Mouse (Mus musculus) heart, embryonic 12.5 days (tissue): Measurements from ENCODE around the gene Alkbh4. TPM values are rescaled to one million over a fixed set of nuclear protein-coding genes. Genes with fewer than 3 reads are reported as not detected.

Experiments used
- ATAC-seq: fragments of 200-750 bp; cut with Nextera tagmentation; 2 replicates; pipeline ENCODE4 v1.8.0; 2017; ENCODE audit warnings: moderate TSS enrichment, moderate library complexity; ENCODE audit not compliant: insufficient number of reproducible peaks, low FRiP score
- H3K27ac ChIP-seq: fragments of 300-500 bp; sonication (generic); 2 replicates; pipeline ENCODE4 v1.5.1; 2016; ENCODE audit warnings: mild to moderate bottlenecking, moderate library complexity; ENCODE audit not compliant: poor library complexity, severe bottlenecking
- H3K27me3 ChIP-seq: fragments of 300-500 bp; sonication (generic); replicated peaks from 2 replicates; pipeline ENCODE4 v1.6.1; 2016; ENCODE audit warnings: mild to moderate bottlenecking, moderate library complexity
- H3K36me3 ChIP-seq: fragments of 300-500 bp; sonication (generic); 2 replicates; pipeline ENCODE4 v1.6.1; 2016; ENCODE audit warnings: mild to moderate bottlenecking, moderate library complexity
- H3K4me1 ChIP-seq: fragments of 300-500 bp; sonication (generic); replicated peaks from 2 replicates; pipeline ENCODE4 v1.6.1; 2016; ENCODE audit warnings: mild to moderate bottlenecking
- H3K4me2 ChIP-seq: fragments of 300-500 bp; sonication (generic); 2 replicates; pipeline ENCODE4 v1.6.1; 2016; ENCODE audit warnings: mild to moderate bottlenecking, moderate library complexity
- H3K4me3 ChIP-seq: fragments of 300-500 bp; sonication (generic); 2 replicates; pipeline ENCODE4 v1.5.1; 2016; ENCODE audit warnings: mild to moderate bottlenecking
- H3K9ac ChIP-seq: fragments of 300-500 bp; sonication (generic); 2 replicates; pipeline ENCODE4 v1.6.1; 2016; ENCODE audit warnings: mild to moderate bottlenecking, moderate library complexity
- H3K9me3 ChIP-seq: fragments of 300-500 bp; sonication (generic); replicated peaks from 2 replicates; pipeline ENCODE4 v1.6.1; 2016; ENCODE audit warnings: mild to moderate bottlenecking, moderate library complexity
- WGBS: fragments of 180-500 bp; shearing (Covaris S2); methylation state at CpG from one replicate; pipeline ENCODE4 v1.1.7; 2016; 5-methylcytosine and 5-hydroxymethylcytosine counted together
- polyA plus RNA-seq: library from polyadenylated mRNA; unstranded; fragments of >200 nt; fragmentation: Nextera tagmentation; extraction: Ambion mirVana; gene quantifications from 2 replicates; pipeline ENCODE4 v1.2.1, GENCODE M21; 2016

The Alkbh4 gene
- polyA plus RNA-seq, 1 experiment from 2014 or later: 14.4 TPM

GRCm38 (mm10) chr5:136168071-136168470, 32.1 kb downstream of the Alkbh4 start:
- Histone ChIP-seq H3K27ac (no peak overlapping the region), H3K27me3 (no peaks in the 10 kb centered on the region), H3K36me3 (no peaks in the 10 kb centered on the region), H3K9ac (no peak overlapping the region), H3K4me3 (no peak overlapping the region), H3K4me2 (no peak overlapping the region), H3K4me1 (peaks cover 5% of the 10 kb centered on the region), H3K9me3 (peaks cover 7% of the 10 kb centered on the region)
- no peak for ATAC-seq
- 89% methylated on average over 3 of the region's 3 CpGs for WGBS

GRCm38 (mm10) chr5:136169626-136170511, 33.9 kb downstream of the Alkbh4 start:
- H3K4me1 ChIP-seq: peaks cover 5% of the 10 kb centered on the region
- ATAC-seq: peak; percentile 49
- H3K9me3 ChIP-seq: peaks cover 7% of the 10 kb centered on the region
- no peaks in the 10 kb centered on the region for H3K36me3 ChIP-seq
- H3K27ac ChIP-seq: no peak overlapping the region
- H3K4me2 ChIP-seq: peak overlapping the region; percentile 94
- no peaks in the 10 kb centered on the region for H3K27me3 ChIP-seq
- H3K4me3 ChIP-seq: peak overlapping the region; percentile 59
- peak overlapping the region; percentile 66 for H3K9ac ChIP-seq
- WGBS: 13% methylated on average over 15 of the region's 15 CpGs

GRCm38 (mm10) chr5:136170512-136171362, 34.8 kb downstream of the Alkbh4 start, which contains the start of gene Orai2:
Gene Orai2, minus strand, starts transcription at chr5:136170713.
- no peaks in the 10 kb centered on the region for H3K36me3 ChIP-seq
- peaks cover 5% of the 10 kb centered on the region for H3K4me1 ChIP-seq
- 5% methylated on average over 49 of the region's 49 CpGs for WGBS
- H3K4me2 ChIP-seq: peak within 1 kb of the TSS; percentile 94
- no peaks in the 10 kb centered on the region for H3K27me3 ChIP-seq
- H3K27ac ChIP-seq: no peak within 1 kb of the TSS
- peak within 1 kb of the TSS; percentile 59 for H3K4me3 ChIP-seq
- H3K9me3 ChIP-seq: peaks cover 7% of the 10 kb centered on the region
- ATAC-seq: peak; percentile 86
- peak within 1 kb of the TSS; percentile 66 for H3K9ac ChIP-seq

- Histone ChIP-seq H3K4me2 (peak overlapping the region; percentile 94), H3K4me3 (peak overlapping the region; percentile 59), H3K27me3 (no peaks in the 10 kb centered on the region), H3K36me3 (no peaks in the 10 kb centered on the region), H3K4me1 (peaks cover 5% of the 10 kb centered on the region), H3K27ac (no peak overlapping the region), H3K9me3 (peaks cover 7% of the 10 kb centered on the region), H3K9ac (no peak overlapping the region)
- 29% methylated on average over 17 of the region's 17 CpGs for WGBS
- peak; percentile 30; the same call in 1 of the 2 replicates for ATAC-seq
These were observed 35.7 kb downstream of the Alkbh4 start for GRCm38 (mm10) chr5:136171363-136172341.

- H3K27me3 ChIP-seq: no peaks in the 10 kb centered on the region
- H3K9ac ChIP-seq: no peak overlapping the region
- peaks cover 4% of the 10 kb centered on the region for H3K36me3 ChIP-seq
- WGBS: 77% methylated on average over 9 of the region's 9 CpGs
- ATAC-seq: no peak
- peaks cover 5% of the 10 kb centered on the region for H3K9me3 ChIP-seq
- no peak overlapping the region for H3K27ac ChIP-seq
- H3K4me1 ChIP-seq: peaks cover 15% of the 10 kb centered on the region
- no peak overlapping the region for H3K4me3 ChIP-seq
- no peak overlapping the region for H3K4me2 ChIP-seq
These were observed 37.0 kb downstream of the Alkbh4 start for GRCm38 (mm10) chr5:136172939-136173338.

- no peak for ATAC-seq
- Histone ChIP-seq H3K4me2 (no peak overlapping the region), H3K27ac (no peak overlapping the region), H3K27me3 (no peaks in the 10 kb centered on the region), H3K9me3 (no peaks in the 10 kb centered on the region), H3K4me3 (no peak overlapping the region), H3K9ac (no peak overlapping the region), H3K4me1 (peaks cover 15% of the 10 kb centered on the region), H3K36me3 (peaks cover 13% of the 10 kb centered on the region)
- 41% methylated on average over 9 of the region's 9 CpGs for WGBS
These were observed 37.9 kb downstream of the Alkbh4 start for GRCm38 (mm10) chr5:136173606-136174463.

- 80% methylated on average over 5 of the region's 5 CpGs for WGBS
- Histone ChIP-seq H3K27ac (no peak overlapping the region), H3K4me3 (no peak overlapping the region), H3K4me1 (peaks cover 9% of the 10 kb centered on the region), H3K36me3 (peaks cover 56% of the 10 kb centered on the region), H3K9me3 (no peaks in the 10 kb centered on the region), H3K27me3 (no peaks in the 10 kb centered on the region), H3K9ac (no peak overlapping the region), H3K4me2 (no peak overlapping the region)
- no peak for ATAC-seq
These were observed 43.6 kb downstream of the Alkbh4 start for GRCm38 (mm10) chr5:136179594-136179993.

- Histone ChIP-seq H3K9ac (no peak overlapping the region), H3K4me1 (peaks cover 9% of the 10 kb centered on the region), H3K27ac (no peak overlapping the region), H3K4me2 (no peak overlapping the region), H3K4me3 (no peak overlapping the region), H3K9me3 (no peaks in the 10 kb centered on the region), H3K36me3 (peaks cover 72% of the 10 kb centered on the region), H3K27me3 (no peaks in the 10 kb centered on the region)
- ATAC-seq: no peak
- WGBS: 91% methylated on average over 6 of the region's 6 CpGs
These were observed 45.3 kb downstream of the Alkbh4 start for GRCm38 (mm10) chr5:136181197-136181596.

- H3K4me1 ChIP-seq: peaks cover 6% of the 10 kb centered on the region
- H3K4me3 ChIP-seq: no peak overlapping the region
- 83% methylated on average over 6 of the region's 6 CpGs for WGBS
- H3K27me3 ChIP-seq: no peaks in the 10 kb centered on the region
- peaks cover 76% of the 10 kb centered on the region for H3K36me3 ChIP-seq
- no peak overlapping the region for H3K9ac ChIP-seq
- no peak for ATAC-seq
- no peaks in the 10 kb centered on the region for H3K9me3 ChIP-seq
- H3K4me2 ChIP-seq: no peak overlapping the region
- H3K27ac ChIP-seq: no peak overlapping the region
These were observed 46.1 kb downstream of the Alkbh4 start for GRCm38 (mm10) chr5:136182049-136182448.

- no peaks in the 10 kb centered on the region for H3K9me3 ChIP-seq
- no peak for ATAC-seq
- WGBS: 77% methylated on average over 4 of the region's 4 CpGs
- no peak overlapping the region for H3K9ac ChIP-seq
- H3K4me2 ChIP-seq: no peak overlapping the region
- H3K36me3 ChIP-seq: peaks cover 78% of the 10 kb centered on the region
- H3K27ac ChIP-seq: no peak overlapping the region
- H3K4me1 ChIP-seq: no peaks in the 10 kb centered on the region
- no peaks in the 10 kb centered on the region for H3K27me3 ChIP-seq
- no peak overlapping the region for H3K4me3 ChIP-seq
These were observed 46.9 kb downstream of the Alkbh4 start for GRCm38 (mm10) chr5:136182830-136183229.
